Comparison of ENCODE assay signal across 9 mouse cellular contexts in genomic region chr3:34443731-34444628, GRCm38 (mm10).
DNase-seq lines count a peak whose midpoint lies in the region; ATAC-seq and TF ChIP-seq lines count a peak whose summit lies in the region.
"Had no signal": no experiment of that assay in that cellular context is flagged by ENCODE, and none has a peak within 500 bp of the region (broad histone marks: within the 10 kb centered on the region; RNA-seq: fewer than 3 reads in every experiment).

No protein-coding gene starts in this region.

- no peak for TF ChIP-seq CTCF in ES-Bruce4 (IDR thresholded peaks at IDR 0.05; ENCODE audit: low read depth, low read length)
- no peak for TF ChIP-seq CTCF in cerebellum, adult 2 months (IDR thresholded peaks at IDR 0.05; ENCODE audit: borderline replicate concordance, insufficient read depth, low read depth, low read length)

- H3K9ac ChIP-seq in ES-Bruce4 (ENCODE audit: low read depth, poor library complexity, severe bottlenecking), result peak overlapping the region; percentile 21; the same call in 1 of the 2 replicates
- no peak overlapping the region for H3K9ac ChIP-seq in neural tube, embryonic 14.5 days (replicated peaks; ENCODE audit: low read depth, low read length)
- H3K9ac ChIP-seq: liver, embryonic 13.5 days had no signal

- H3K4me2 ChIP-seq in neural tube, embryonic 14.5 days (ENCODE audit: low read depth, low read length), result peak overlapping the region; percentile 19
- H3K4me2 ChIP-seq: liver, embryonic 13.5 days had no signal

- peak; percentile 36 to 63 for DNase-seq in cerebellum, adult 2 months
- DNase-seq in left cerebral cortex, adult 8-10 months (ENCODE audit: low spot score in 2 of 2), result peak; percentile 43 to 82
- no peak for DNase-seq in urinary bladder, postnatal 25 days (ENCODE audit: low spot score)
- no peak for DNase-seq in T-cell, adult 2 months (ENCODE audit: low spot score)
- no peak for DNase-seq in adrenal gland, adult (ENCODE audit: inconsistent age in 2 of 2, low spot score in 1 of 2)
- DNase-seq: liver, embryonic 13.5 days had no signal

- ATAC-seq in frontal cortex, adult (ENCODE audit: low TSS enrichment), result peak; percentile 53; the same call in 1 of the 2 replicates
- ATAC-seq in neural tube, embryonic 14.5 days (ENCODE audit: low read depth), result peak; percentile 88

- no peak for TF ChIP-seq EP300 in ES-Bruce4 (IDR thresholded peaks at IDR 0.05; ENCODE audit: insufficient read depth, low read depth, low read length)

- H3K4me3 ChIP-seq in ES-Bruce4 (ENCODE audit: low read depth, low read length), result no peak overlapping the region
- H3K4me3 ChIP-seq in cerebellum, adult 2 months (replicated peaks; ENCODE audit: insufficient read depth, low read depth, low read length), result no peak overlapping the region
- no peak overlapping the region for H3K4me3 ChIP-seq in neural tube, embryonic 14.5 days (ENCODE audit: low read depth, low read length)
- H3K4me3 ChIP-seq: liver, embryonic 13.5 days had no signal

- no peak overlapping the region for H3K27ac ChIP-seq in ES-Bruce4 (ENCODE audit: insufficient read depth, low read length)
- no peak overlapping the region; the same call in 1 of the 2 replicates for H3K27ac ChIP-seq in cerebellum, adult 2 months (ENCODE audit: insufficient read depth, low read length)
- H3K27ac ChIP-seq in neural tube, embryonic 14.5 days (ENCODE audit: low read depth, low read length), result peak overlapping the region; percentile 28; the same call in 1 of the 2 replicates
- H3K27ac ChIP-seq: liver, embryonic 13.5 days had no signal

- 29% methylated on average over 28 of the region's 28 CpGs for WGBS in cerebellum, adult 2 months
- 11% methylated on average over 28 of the region's 28 CpGs for WGBS in neural tube, embryonic 14.5 days

- peaks cover 4% of the 10 kb centered on the region; the same call in 1 of the 2 replicates for H3K9me3 ChIP-seq in ES-Bruce4 (replicated peaks; ENCODE audit: control insufficient read depth, insufficient read depth, low read length, poor library complexity, severe bottlenecking)
- no peaks in the 10 kb centered on the region; the same call in 1 of the 2 replicates for H3K9me3 ChIP-seq in neural tube, embryonic 14.5 days (ENCODE audit: control insufficient read depth, low read length)
- H3K9me3 ChIP-seq: liver, embryonic 13.5 days had no signal

- H3K36me3 ChIP-seq in ES-Bruce4 (ENCODE audit: control insufficient read depth, insufficient read depth, low read length, poor library complexity, severe bottlenecking), result no peaks in the 10 kb centered on the region
- no peaks in the 10 kb centered on the region for H3K36me3 ChIP-seq in neural tube, embryonic 14.5 days (ENCODE audit: control insufficient read depth, insufficient read depth, low read length)
- H3K36me3 ChIP-seq: liver, embryonic 13.5 days had no signal

- no peak for TF ChIP-seq POLR2A in ES-Bruce4 (IDR thresholded peaks at IDR 0.05; ENCODE audit: insufficient read depth, low read length)
- no peak for TF ChIP-seq POLR2A in cerebellum, adult 2 months (IDR thresholded peaks at IDR 0.05; ENCODE audit: borderline replicate concordance, insufficient read depth, low read length)

- H3K4me1 ChIP-seq in ES-Bruce4 (ENCODE audit: control insufficient read depth, insufficient read depth, low read length), result peaks cover 6% of the 10 kb centered on the region
- H3K4me1 ChIP-seq in cerebellum, adult 2 months (ENCODE audit: control insufficient read depth, insufficient read depth, low read length), result no peaks in the 10 kb centered on the region
- no peaks in the 10 kb centered on the region for H3K4me1 ChIP-seq in neural tube, embryonic 14.5 days (ENCODE audit: control insufficient read depth, insufficient read depth, low read length)
- H3K4me1 ChIP-seq: liver, embryonic 13.5 days had no signal

- no peaks in the 10 kb centered on the region for H3K27me3 ChIP-seq in ES-Bruce4 (ENCODE audit: control insufficient read depth, insufficient read depth, low read length, poor library complexity, severe bottlenecking)
- no peaks in the 10 kb centered on the region for H3K27me3 ChIP-seq in cerebellum, adult 2 months (ENCODE audit: control insufficient read depth, insufficient read depth, low read length)
- H3K27me3 ChIP-seq in neural tube, embryonic 14.5 days (ENCODE audit: control insufficient read depth, insufficient read depth, low read length), result no peaks in the 10 kb centered on the region
- H3K27me3 ChIP-seq: liver, embryonic 13.5 days had no signal

Comparison
In these comparisons a context has a peak if more than half of its experiments do, and no peak if none do; other contexts are left out.
1. DNase-seq: peak in cerebellum, adult 2 months (2 of 2) and left cerebral cortex, adult 8-10 months (2 of 2); none in urinary bladder, postnatal 25 days (single experiment), T-cell, adult 2 months (single experiment) and adrenal gland, adult (0 of 2).